Mouse (Mus musculus): Measurements from ENCODE around the gene Zc3h13. TPM values are rescaled to one million over a fixed set of nuclear protein-coding genes. Genes with fewer than 3 reads are reported as not detected.
A peak's percentile ranks its signal among the peaks of the same experiment; 100 is the strongest.

Zc3h13 gene
- polyA plus RNA-seq, 1 experiment, result 41.9 TPM

GRCm38 (mm10) chr14:75279716-75280115 lies 4.5 kb upstream of the Zc3h13 start:
- Histone ChIP-seq H3K9me3 (replicated peaks; ENCODE audit: control insufficient read depth, insufficient read depth, low read length, poor library complexity, severe bottlenecking) (no peaks in the 10 kb centered on the region), H3K9ac (ENCODE audit: low read depth, poor library complexity, severe bottlenecking) (no peak overlapping the region), H3K4me3 (ENCODE audit: low read depth, low read length) (no peak overlapping the region), H3K27ac (ENCODE audit: insufficient read depth, low read length) (no peak overlapping the region), H3K4me1 (ENCODE audit: control insufficient read depth, insufficient read depth, low read length) (no peaks in the 10 kb centered on the region), H3K36me3 (ENCODE audit: control insufficient read depth, insufficient read depth, low read length, poor library complexity, severe bottlenecking) (no peaks in the 10 kb centered on the region), H3K27me3 (ENCODE audit: control insufficient read depth, insufficient read depth, low read length, poor library complexity, severe bottlenecking) (no peaks in the 10 kb centered on the region; the same call in 1 of the 2 replicates)
- TF ChIP-seq EP300 (IDR thresholded peaks at IDR 0.05; ENCODE audit: insufficient read depth, low read depth, low read length), result no peak
- no peak for TF ChIP-seq CTCF (IDR thresholded peaks at IDR 0.05; ENCODE audit: low read depth, low read length)
- TF ChIP-seq POLR2A (IDR thresholded peaks at IDR 0.05; ENCODE audit: insufficient read depth, low read length), result no peak

DNA sequence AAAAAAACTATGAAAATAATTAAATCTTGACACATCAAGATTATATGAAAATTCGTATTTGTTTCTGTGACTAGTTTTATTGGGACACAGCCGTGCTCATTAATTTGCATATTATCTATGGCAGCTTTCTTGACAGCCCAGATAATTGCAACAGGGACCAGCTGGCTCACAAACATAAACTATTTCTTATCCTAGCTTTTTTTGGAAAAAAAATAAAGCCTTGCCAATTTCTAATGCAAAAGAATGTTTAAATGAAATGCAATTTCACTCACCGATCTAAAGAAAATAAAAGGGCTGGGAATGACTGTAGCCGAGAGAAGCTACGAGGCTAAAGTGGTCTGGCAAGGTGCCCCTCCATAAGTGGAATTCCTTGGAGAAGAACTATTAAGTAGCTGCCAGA lies 3.8 kb upstream of the Zc3h13 start:
- H3K27me3 ChIP-seq (ENCODE audit: control insufficient read depth, insufficient read depth, low read length, poor library complexity, severe bottlenecking), result no peaks in the 10 kb centered on the region; the same call in 1 of the 2 replicates
- H3K27ac ChIP-seq (ENCODE audit: insufficient read depth, low read length), result no peak overlapping the region
- H3K4me3 ChIP-seq (ENCODE audit: low read depth, low read length), result no peak overlapping the region
- TF ChIP-seq EP300 (IDR thresholded peaks at IDR 0.05; ENCODE audit: insufficient read depth, low read depth, low read length), result no peak
- TF ChIP-seq POLR2A (IDR thresholded peaks at IDR 0.05; ENCODE audit: insufficient read depth, low read length), result no peak
- TF ChIP-seq CTCF (IDR thresholded peaks at IDR 0.05; ENCODE audit: low read depth, low read length), result no peak
- H3K9ac ChIP-seq (ENCODE audit: low read depth, poor library complexity, severe bottlenecking), result no peak overlapping the region
- H3K36me3 ChIP-seq (ENCODE audit: control insufficient read depth, insufficient read depth, low read length, poor library complexity, severe bottlenecking), result no peaks in the 10 kb centered on the region
- no peaks in the 10 kb centered on the region for H3K4me1 ChIP-seq (ENCODE audit: control insufficient read depth, insufficient read depth, low read length)
- no peaks in the 10 kb centered on the region for H3K9me3 ChIP-seq (replicated peaks; ENCODE audit: control insufficient read depth, insufficient read depth, low read length, poor library complexity, severe bottlenecking)

DNA sequence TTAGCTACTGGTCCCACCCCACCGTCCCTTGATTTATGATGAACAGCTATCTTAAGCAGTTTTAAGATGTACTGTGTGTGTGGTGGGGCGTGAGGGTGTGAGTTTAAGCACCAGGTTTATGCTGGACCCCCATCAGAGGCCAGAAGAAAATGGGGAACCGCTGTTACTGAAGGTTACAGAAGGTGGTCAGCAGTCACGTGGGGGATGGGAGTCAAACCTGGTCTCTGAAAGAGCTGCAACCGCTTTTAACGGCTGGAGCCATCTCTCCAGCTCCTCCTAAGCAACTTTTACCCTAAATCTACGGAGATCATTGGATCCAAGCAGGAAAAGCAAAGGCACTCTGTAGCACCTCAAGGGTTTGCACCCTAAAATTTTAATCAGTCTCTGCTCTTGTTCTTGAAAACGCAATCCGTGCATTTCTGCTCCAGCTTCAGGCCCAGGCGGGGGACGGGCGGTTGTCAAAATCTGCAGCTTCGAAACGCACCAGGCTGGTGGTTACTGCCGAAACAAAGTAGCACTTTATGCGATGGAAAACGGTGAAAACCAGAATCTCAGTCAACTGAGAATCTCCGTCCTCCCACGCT lies 472 bp upstream of the Zc3h13 start:
- Histone ChIP-seq H3K27me3 (ENCODE audit: control insufficient read depth, insufficient read depth, low read length, poor library complexity, severe bottlenecking) (no peaks in the 10 kb centered on the region; the same call in 1 of the 2 replicates), H3K4me3 (ENCODE audit: low read depth, low read length) (peak overlapping the region; percentile 93), H3K9me3 (replicated peaks; ENCODE audit: control insufficient read depth, insufficient read depth, low read length, poor library complexity, severe bottlenecking) (no peaks in the 10 kb centered on the region), H3K27ac (ENCODE audit: insufficient read depth, low read length) (no peak overlapping the region), H3K9ac (ENCODE audit: low read depth, poor library complexity, severe bottlenecking) (peak overlapping the region; percentile 64), H3K4me1 (ENCODE audit: control insufficient read depth, insufficient read depth, low read length) (no peaks in the 10 kb centered on the region), H3K36me3 (ENCODE audit: control insufficient read depth, insufficient read depth, low read length, poor library complexity, severe bottlenecking) (no peaks in the 10 kb centered on the region)
- TF ChIP-seq EP300 (IDR thresholded peaks at IDR 0.05; ENCODE audit: insufficient read depth, low read depth, low read length) (no peak), CTCF (IDR thresholded peaks at IDR 0.05; ENCODE audit: low read depth, low read length) (no peak), POLR2A (IDR thresholded peaks at IDR 0.05; ENCODE audit: insufficient read depth, low read length) (no peak)

DNA sequence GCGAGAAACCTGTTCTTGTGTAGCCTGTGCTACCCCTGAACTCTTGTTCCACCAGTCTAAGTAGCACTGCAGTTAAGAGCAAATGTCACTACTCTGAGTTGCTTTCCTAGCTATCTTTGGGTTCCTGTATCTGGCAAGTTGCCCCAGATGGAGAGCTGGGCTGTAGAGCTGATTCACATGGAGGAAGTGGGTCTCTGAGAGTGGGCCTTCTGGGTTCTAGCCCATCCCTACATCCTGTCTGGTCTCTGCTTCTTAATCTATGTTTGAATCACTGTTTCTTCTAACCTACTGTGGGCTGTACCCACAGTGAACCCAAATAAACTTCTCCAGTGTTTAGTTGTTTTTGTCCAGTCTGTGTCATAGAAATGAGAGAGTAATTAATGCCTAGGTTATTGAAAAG lies 16.9 kb downstream of the Zc3h13 start:
- no peaks in the 10 kb centered on the region for H3K4me1 ChIP-seq (ENCODE audit: control insufficient read depth, insufficient read depth, low read length)
- no peak for TF ChIP-seq POLR2A (IDR thresholded peaks at IDR 0.05; ENCODE audit: insufficient read depth, low read length)
- no peak for TF ChIP-seq CTCF (IDR thresholded peaks at IDR 0.05; ENCODE audit: low read depth, low read length)
- no peak for TF ChIP-seq EP300 (IDR thresholded peaks at IDR 0.05; ENCODE audit: insufficient read depth, low read depth, low read length)
- H3K9me3 ChIP-seq (replicated peaks; ENCODE audit: control insufficient read depth, insufficient read depth, low read length, poor library complexity, severe bottlenecking), result no peaks in the 10 kb centered on the region
- no peaks in the 10 kb centered on the region for H3K27me3 ChIP-seq (ENCODE audit: control insufficient read depth, insufficient read depth, low read length, poor library complexity, severe bottlenecking)
- no peak overlapping the region for H3K27ac ChIP-seq (ENCODE audit: insufficient read depth, low read length)
- H3K9ac ChIP-seq (ENCODE audit: low read depth, poor library complexity, severe bottlenecking), result no peak overlapping the region
- H3K4me3 ChIP-seq (ENCODE audit: low read depth, low read length), result no peak overlapping the region
- H3K36me3 ChIP-seq (ENCODE audit: control insufficient read depth, insufficient read depth, low read length, poor library complexity, severe bottlenecking), result no peaks in the 10 kb centered on the region

GRCm38 (mm10) chr14:75303807-75304206 lies 19.6 kb downstream of the Zc3h13 start:
- H3K4me3 ChIP-seq (ENCODE audit: low read depth, low read length), result no peak overlapping the region
- no peaks in the 10 kb centered on the region for H3K4me1 ChIP-seq (ENCODE audit: control insufficient read depth, insufficient read depth, low read length)
- H3K36me3 ChIP-seq (ENCODE audit: control insufficient read depth, insufficient read depth, low read length, poor library complexity, severe bottlenecking), result no peaks in the 10 kb centered on the region
- no peaks in the 10 kb centered on the region for H3K9me3 ChIP-seq (replicated peaks; ENCODE audit: control insufficient read depth, insufficient read depth, low read length, poor library complexity, severe bottlenecking)
- TF ChIP-seq POLR2A (IDR thresholded peaks at IDR 0.05; ENCODE audit: insufficient read depth, low read length), result no peak
- TF ChIP-seq EP300 (IDR thresholded peaks at IDR 0.05; ENCODE audit: insufficient read depth, low read depth, low read length), result 0 out of 2 replicates have a peak, but pooled peaks have one; percentile 67
- no peak overlapping the region for H3K27ac ChIP-seq (ENCODE audit: insufficient read depth, low read length)
- no peaks in the 10 kb centered on the region for H3K27me3 ChIP-seq (ENCODE audit: control insufficient read depth, insufficient read depth, low read length, poor library complexity, severe bottlenecking)
- no peak overlapping the region for H3K9ac ChIP-seq (ENCODE audit: low read depth, poor library complexity, severe bottlenecking)

DNA sequence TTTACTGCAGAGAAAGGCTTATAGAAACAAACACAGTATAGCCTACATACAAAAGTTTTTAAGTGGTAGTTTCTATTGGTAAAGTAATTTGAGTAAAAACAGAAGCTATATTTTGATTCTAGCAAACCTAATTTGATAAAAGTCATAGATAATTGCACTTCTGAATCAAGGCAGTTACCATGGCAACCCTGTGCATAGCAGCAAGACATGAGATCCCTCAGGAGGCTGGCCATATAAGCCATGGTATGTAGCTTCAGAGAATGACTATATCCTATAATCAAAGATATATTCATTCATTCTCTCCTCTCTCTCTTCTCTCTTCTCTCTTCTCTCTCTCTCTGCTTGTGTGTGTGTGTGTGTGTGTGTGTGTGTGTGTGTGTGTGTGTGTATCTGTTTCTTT lies 23.7 kb downstream of the Zc3h13 start:
- H3K27me3 ChIP-seq (ENCODE audit: control insufficient read depth, insufficient read depth, low read length, poor library complexity, severe bottlenecking), result no peaks in the 10 kb centered on the region
- TF ChIP-seq POLR2A (IDR thresholded peaks at IDR 0.05; ENCODE audit: insufficient read depth, low read length) (no peak), CTCF (IDR thresholded peaks at IDR 0.05; ENCODE audit: low read depth, low read length) (no peak), EP300 (IDR thresholded peaks at IDR 0.05; ENCODE audit: insufficient read depth, low read depth, low read length) (no peak)
- H3K36me3 ChIP-seq (ENCODE audit: control insufficient read depth, insufficient read depth, low read length, poor library complexity, severe bottlenecking), result no peaks in the 10 kb centered on the region

More for the DNA sequence above, 23.7 kb downstream of the Zc3h13 start:
- no peak overlapping the region for H3K27ac ChIP-seq (ENCODE audit: insufficient read depth, low read length)
- H3K9me3 ChIP-seq (replicated peaks; ENCODE audit: control insufficient read depth, insufficient read depth, low read length, poor library complexity, severe bottlenecking), result no peaks in the 10 kb centered on the region
- no peak overlapping the region for H3K9ac ChIP-seq (ENCODE audit: low read depth, poor library complexity, severe bottlenecking)
- H3K4me1 ChIP-seq (ENCODE audit: control insufficient read depth, insufficient read depth, low read length), result no peaks in the 10 kb centered on the region
- no peak overlapping the region for H3K4me3 ChIP-seq (ENCODE audit: low read depth, low read length)
